Mouse (Mus musculus): ENCODE results near the gene Apba3. TPM values are rescaled to one million over a fixed set of nuclear protein-coding genes. Genes with fewer than 3 reads are reported as not detected.

Apba3 gene
- polyA plus RNA-seq, 1 experiment from 2014 or later = 26.7 TPM

GRCm38 (mm10) chr10:81234206-81234605 lies 32.6 kb upstream of the Apba3 start:
- Histone ChIP-seq H3K36me3 (no peaks in the 10 kb centered on the region), H3K27ac (no peak overlapping the region), H3K4me3 (replicated peaks) (no peak overlapping the region), H3K9me3 (replicated peaks) (no peaks in the 10 kb centered on the region), H3K9ac (no peak overlapping the region), H3K4me1 (replicated peaks) (peaks cover 31% of the 10 kb centered on the region), H3K4me2 (peak overlapping the region; percentile 76; the same call in 1 of the 2 replicates), H3K27me3 (peaks cover 66% of the 10 kb centered on the region)
- 68% methylated on average over 6 of the region's 6 CpGs for WGBS (ENCODE audit: insufficient replicate concordance)
- DNase-seq = no peak
- ATAC-seq (ENCODE audit: low read depth) = no peak

GRCm38 (mm10) chr10:81236471-81237268 lies 30.1 kb upstream of the Apba3 start:
- Histone ChIP-seq H3K36me3 (no peaks in the 10 kb centered on the region), H3K27me3 (peaks cover 66% of the 10 kb centered on the region), H3K9me3 (replicated peaks) (no peaks in the 10 kb centered on the region), H3K4me2 (no peak overlapping the region), H3K4me3 (replicated peaks) (no peak overlapping the region), H3K4me1 (replicated peaks) (peaks cover 26% of the 10 kb centered on the region), H3K27ac (no peak overlapping the region), H3K9ac (no peak overlapping the region)
- no peak for DNase-seq
- no peak for ATAC-seq (ENCODE audit: low read depth)
- WGBS (ENCODE audit: insufficient replicate concordance) = 71% methylated on average over 12 of the region's 12 CpGs

- WGBS (ENCODE audit: insufficient replicate concordance) = 71% methylated on average over 2 of the region's 2 CpGs
- Histone ChIP-seq H3K4me3 (replicated peaks) (no peak overlapping the region), H3K9me3 (replicated peaks) (no peaks in the 10 kb centered on the region), H3K36me3 (no peaks in the 10 kb centered on the region), H3K4me2 (no peak overlapping the region), H3K9ac (no peak overlapping the region), H3K4me1 (replicated peaks) (peaks cover 14% of the 10 kb centered on the region), H3K27ac (no peak overlapping the region), H3K27me3 (peaks cover 74% of the 10 kb centered on the region)
- ATAC-seq (ENCODE audit: low read depth) (no peak), DNase-seq (no peak)
Measured at GRCm38 (mm10) chr10:81238618-81239017, 28.1 kb upstream of the Apba3 start.

- no peak overlapping the region for H3K4me3 ChIP-seq (replicated peaks)
- H3K36me3 ChIP-seq = no peaks in the 10 kb centered on the region
- ATAC-seq (ENCODE audit: low read depth) = no peak
- H3K27ac ChIP-seq = no peak overlapping the region
- H3K4me2 ChIP-seq = no peak overlapping the region
- H3K9me3 ChIP-seq (replicated peaks) = no peaks in the 10 kb centered on the region
- H3K9ac ChIP-seq = no peak overlapping the region
- H3K4me1 ChIP-seq (replicated peaks) = peaks cover 17% of the 10 kb centered on the region
- WGBS (ENCODE audit: insufficient replicate concordance) = 18% methylated on average over 13 of the region's 13 CpGs
- H3K27me3 ChIP-seq = peaks cover 91% of the 10 kb centered on the region
- peak; percentile 31 for DNase-seq
Measured at GRCm38 (mm10) chr10:81240876-81241275, 25.9 kb upstream of the Apba3 start.

- DNase-seq (no peak), ATAC-seq (ENCODE audit: low read depth) (no peak)
- Histone ChIP-seq H3K4me2 (no peak overlapping the region), H3K36me3 (no peaks in the 10 kb centered on the region), H3K27ac (no peak overlapping the region), H3K4me3 (replicated peaks) (no peak overlapping the region), H3K27me3 (peaks cover 83% of the 10 kb centered on the region), H3K9ac (no peak overlapping the region), H3K4me1 (replicated peaks) (peaks cover 17% of the 10 kb centered on the region), H3K9me3 (replicated peaks) (no peaks in the 10 kb centered on the region)
- 81% methylated on average over 16 of the region's 16 CpGs for WGBS (ENCODE audit: insufficient replicate concordance)
Measured at GRCm38 (mm10) chr10:81242021-81242420, 24.7 kb upstream of the Apba3 start.

- no peaks in the 10 kb centered on the region for H3K36me3 ChIP-seq
- no peak overlapping the region for H3K9ac ChIP-seq
- peaks cover 12% of the 10 kb centered on the region for H3K4me1 ChIP-seq (replicated peaks)
- 65% methylated on average over 4 of the region's 4 CpGs for WGBS (ENCODE audit: insufficient replicate concordance)
- no peak overlapping the region for H3K27ac ChIP-seq
- H3K27me3 ChIP-seq = peaks cover 64% of the 10 kb centered on the region
- H3K9me3 ChIP-seq (replicated peaks) = no peaks in the 10 kb centered on the region
- no peak for DNase-seq
- no peak overlapping the region for H3K4me2 ChIP-seq
- no peak for ATAC-seq (ENCODE audit: low read depth)
- H3K4me3 ChIP-seq (replicated peaks) = no peak overlapping the region
Measured at GRCm38 (mm10) chr10:81244146-81244545, 22.6 kb upstream of the Apba3 start.

- Histone ChIP-seq H3K9ac (no peak overlapping the region), H3K4me3 (replicated peaks) (no peak overlapping the region), H3K4me2 (no peak overlapping the region), H3K36me3 (no peaks in the 10 kb centered on the region), H3K27ac (no peak overlapping the region), H3K27me3 (peaks cover 59% of the 10 kb centered on the region), H3K9me3 (replicated peaks) (no peaks in the 10 kb centered on the region), H3K4me1 (replicated peaks) (peaks cover 15% of the 10 kb centered on the region)
- ATAC-seq (ENCODE audit: low read depth) = peak; percentile 32; the same call in 1 of the 2 replicates
- WGBS (ENCODE audit: insufficient replicate concordance) = 7% methylated on average over 17 of the region's 17 CpGs
- DNase-seq = peak; percentile 58
Measured at GRCm38 (mm10) chr10:81244595-81244994, 22.2 kb upstream of the Apba3 start.

GRCm38 (mm10) chr10:81245166-81245565 lies 21.6 kb upstream of the Apba3 start:
- H3K4me3 ChIP-seq (replicated peaks) = no peak overlapping the region
- H3K9ac ChIP-seq = no peak overlapping the region
- WGBS (ENCODE audit: insufficient replicate concordance) = 70% methylated on average over 6 of the region's 6 CpGs
- no peaks in the 10 kb centered on the region for H3K36me3 ChIP-seq
- ATAC-seq (ENCODE audit: low read depth) (no peak), DNase-seq (no peak)
- peaks cover 54% of the 10 kb centered on the region for H3K27me3 ChIP-seq
- peaks cover 17% of the 10 kb centered on the region for H3K4me1 ChIP-seq (replicated peaks)
- H3K4me2 ChIP-seq = no peak overlapping the region
- no peaks in the 10 kb centered on the region for H3K9me3 ChIP-seq (replicated peaks)
- no peak overlapping the region for H3K27ac ChIP-seq

- H3K9me3 ChIP-seq (replicated peaks) = no peaks in the 10 kb centered on the region
- H3K4me2 ChIP-seq = no peak overlapping the region
- DNase-seq (no peak), ATAC-seq (ENCODE audit: low read depth) (no peak)
- no peak overlapping the region for H3K9ac ChIP-seq
- H3K36me3 ChIP-seq = no peaks in the 10 kb centered on the region
- H3K4me1 ChIP-seq (replicated peaks) = peaks cover 22% of the 10 kb centered on the region
- no peak overlapping the region for H3K27ac ChIP-seq
- H3K27me3 ChIP-seq = peaks cover 49% of the 10 kb centered on the region
- no peak overlapping the region for H3K4me3 ChIP-seq (replicated peaks)
- WGBS (ENCODE audit: insufficient replicate concordance) = 75% methylated on average over 2 of the region's 2 CpGs
Measured at GRCm38 (mm10) chr10:81247804-81248203, 19.0 kb upstream of the Apba3 start.

- 66% methylated on average over 8 of the region's 8 CpGs for WGBS (ENCODE audit: insufficient replicate concordance)
- peaks cover 22% of the 10 kb centered on the region for H3K4me1 ChIP-seq (replicated peaks)
- DNase-seq (no peak), ATAC-seq (ENCODE audit: low read depth) (no peak)
- H3K9me3 ChIP-seq (replicated peaks) = no peaks in the 10 kb centered on the region
- no peak overlapping the region for H3K4me2 ChIP-seq
- H3K36me3 ChIP-seq = no peaks in the 10 kb centered on the region
- H3K9ac ChIP-seq = no peak overlapping the region
- H3K4me3 ChIP-seq (replicated peaks) = no peak overlapping the region
- peaks cover 51% of the 10 kb centered on the region for H3K27me3 ChIP-seq
- H3K27ac ChIP-seq = no peak overlapping the region
Measured at GRCm38 (mm10) chr10:81249442-81249841, 17.3 kb upstream of the Apba3 start.

- no peak for ATAC-seq (ENCODE audit: low read depth)
- H3K4me2 ChIP-seq = no peak within 1 kb of the TSS
- no peak within 1 kb of the TSS for H3K4me3 ChIP-seq (replicated peaks)
- no peak for DNase-seq
- no peak within 1 kb of the TSS for H3K27ac ChIP-seq
- H3K9me3 ChIP-seq (replicated peaks) = no peaks in the 10 kb centered on the region
- peaks cover 19% of the 10 kb centered on the region for H3K4me1 ChIP-seq (replicated peaks)
- H3K36me3 ChIP-seq = no peaks in the 10 kb centered on the region
- peaks cover 67% of the 10 kb centered on the region for H3K27me3 ChIP-seq
- 14% methylated on average over 44 of the region's 44 CpGs for WGBS (ENCODE audit: insufficient replicate concordance)
- no peak within 1 kb of the TSS for H3K9ac ChIP-seq
Measured at GRCm38 (mm10) chr10:81252424-81253419, 14.0 kb upstream of the Apba3 start, which contains the start of gene Matk. Gene Matk, plus strand, starts transcription at chr10:81252935.

Measured in liver, embryonic 13.5 days (tissue).